Mouse (Mus musculus): ENCODE measurements around the gene Plekhm1. TPM values are rescaled to one million over a fixed set of nuclear protein-coding genes. Genes with fewer than 3 reads are reported as not detected.

Gene Plekhm1
- polyA plus RNA-seq, 1 experiment from 2014 or later, result 12.1 TPM

GRCm38 (mm10) chr11:103370397-103371221, 41.9 kb downstream of the Plekhm1 start:
- H3K36me3 ChIP-seq, result peaks cover 65% of the 10 kb centered on the region
- H3K27me3 ChIP-seq, result peaks cover 7% of the 10 kb centered on the region
- H3K4me1 ChIP-seq, result no peaks in the 10 kb centered on the region
- H3K27ac ChIP-seq (replicated peaks), result no peak overlapping the region
- no peak overlapping the region for H3K4me3 ChIP-seq
- no peaks in the 10 kb centered on the region for H3K9me3 ChIP-seq
- 92% methylated on average over 9 of the region's 9 CpGs for WGBS
- H3K9ac ChIP-seq (replicated peaks), result no peak overlapping the region
- ATAC-seq (ENCODE audit: low FRiP score, low read depth), result no peak
- H3K4me2 ChIP-seq (replicated peaks), result no peak overlapping the region

DNA sequence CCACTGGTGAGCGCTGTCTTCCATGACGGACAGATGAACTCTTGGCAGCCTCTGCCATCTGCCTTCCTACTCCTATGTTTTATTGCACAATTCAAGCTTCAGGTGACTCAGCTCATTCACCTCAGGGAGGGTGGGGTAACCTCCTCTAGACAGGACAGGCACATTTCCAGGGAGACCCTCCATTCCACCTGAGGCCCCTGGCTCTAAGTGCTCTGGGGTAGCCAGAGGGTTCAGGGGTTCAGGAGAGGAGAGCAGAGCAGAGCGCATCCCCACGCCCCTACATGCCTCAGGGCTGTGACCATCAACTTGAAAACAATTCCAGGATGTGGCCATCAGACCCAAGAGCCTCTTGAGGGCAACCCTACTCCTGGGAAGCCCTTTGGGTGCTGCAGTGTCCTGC, 47.0 kb downstream of the Plekhm1 start:
- H3K4me2 ChIP-seq (replicated peaks), result no peak overlapping the region
- H3K36me3 ChIP-seq, result peaks cover 33% of the 10 kb centered on the region
- H3K9ac ChIP-seq (replicated peaks), result no peak overlapping the region
- H3K27me3 ChIP-seq, result peaks cover 58% of the 10 kb centered on the region
- 92% methylated on average over 4 of the region's 4 CpGs for WGBS
- H3K27ac ChIP-seq (replicated peaks), result no peak overlapping the region
- no peak for ATAC-seq (ENCODE audit: low FRiP score, low read depth)
- no peaks in the 10 kb centered on the region for H3K9me3 ChIP-seq
- H3K4me3 ChIP-seq, result no peak overlapping the region
- peaks cover 27% of the 10 kb centered on the region for H3K4me1 ChIP-seq

GRCm38 (mm10) chr11:103365022-103365421, 47.5 kb downstream of the Plekhm1 start:
- H3K9ac ChIP-seq (replicated peaks), result no peak overlapping the region
- H3K27ac ChIP-seq (replicated peaks), result no peak overlapping the region
- peaks cover 29% of the 10 kb centered on the region for H3K4me1 ChIP-seq
- peaks cover 63% of the 10 kb centered on the region for H3K27me3 ChIP-seq
- 79% methylated on average over 3 of the region's 3 CpGs for WGBS
- H3K4me3 ChIP-seq, result no peak overlapping the region
- no peak for ATAC-seq (ENCODE audit: low FRiP score, low read depth)
- H3K9me3 ChIP-seq, result no peaks in the 10 kb centered on the region
- peaks cover 28% of the 10 kb centered on the region for H3K36me3 ChIP-seq
- H3K4me2 ChIP-seq (replicated peaks), result no peak overlapping the region

- peaks cover 70% of the 10 kb centered on the region for H3K27me3 ChIP-seq
- ATAC-seq (ENCODE audit: low FRiP score, low read depth), result no peak
- peaks cover 30% of the 10 kb centered on the region for H3K4me1 ChIP-seq
- peaks cover 23% of the 10 kb centered on the region for H3K36me3 ChIP-seq
- H3K9me3 ChIP-seq, result no peaks in the 10 kb centered on the region
- 28% methylated on average over 5 of the region's 5 CpGs for WGBS
- no peak overlapping the region for H3K4me3 ChIP-seq
- no peak overlapping the region for H3K27ac ChIP-seq (replicated peaks)
- no peak overlapping the region for H3K9ac ChIP-seq (replicated peaks)
- H3K4me2 ChIP-seq (replicated peaks), result no peak overlapping the region
Measured at GRCm38 (mm10) chr11:103364335-103364734, 48.2 kb downstream of the Plekhm1 start.

GRCm38 (mm10) chr11:103363214-103364148, 49.0 kb downstream of the Plekhm1 start, which contains the start of gene Arhgap27:
TSS of gene Arhgap27 (minus strand) at chr11:103363692.
- peak within 1 kb of the TSS; percentile 21 for H3K9ac ChIP-seq (replicated peaks)
- peak within 1 kb of the TSS; percentile 57 for H3K4me2 ChIP-seq (replicated peaks)
- peak within 1 kb of the TSS; percentile 40 for H3K4me3 ChIP-seq
- no peak for ATAC-seq (ENCODE audit: low FRiP score, low read depth)
- no peaks in the 10 kb centered on the region for H3K9me3 ChIP-seq
- H3K4me1 ChIP-seq, result peaks cover 37% of the 10 kb centered on the region
- peaks cover 78% of the 10 kb centered on the region for H3K27me3 ChIP-seq
- H3K27ac ChIP-seq (replicated peaks), result 0 out of 2 replicates have a peak within 1 kb of the TSS, but pooled peaks have one; percentile 20
- peaks cover 19% of the 10 kb centered on the region for H3K36me3 ChIP-seq
- 2% methylated on average over 35 of the region's 35 CpGs for WGBS

- no peaks in the 10 kb centered on the region for H3K9me3 ChIP-seq
- H3K4me2 ChIP-seq (replicated peaks), result peak overlapping the region; percentile 57
- peaks cover 38% of the 10 kb centered on the region for H3K4me1 ChIP-seq
- H3K36me3 ChIP-seq, result peaks cover 17% of the 10 kb centered on the region
- H3K9ac ChIP-seq (replicated peaks), result peak overlapping the region; percentile 21
- no peak overlapping the region for H3K27ac ChIP-seq (replicated peaks)
- no peak for ATAC-seq (ENCODE audit: low FRiP score, low read depth)
- peaks cover 87% of the 10 kb centered on the region for H3K27me3 ChIP-seq
- WGBS, result under 1% methylated on average over 33 of the region's 33 CpGs
- H3K4me3 ChIP-seq, result peak overlapping the region; percentile 40
Measured at GRCm38 (mm10) chr11:103362521-103363181, 49.8 kb downstream of the Plekhm1 start.

- no peak overlapping the region for H3K9ac ChIP-seq (replicated peaks)
- peak overlapping the region; percentile 57 for H3K4me2 ChIP-seq (replicated peaks)
- no peak overlapping the region for H3K27ac ChIP-seq (replicated peaks)
- peaks cover 38% of the 10 kb centered on the region for H3K4me1 ChIP-seq
- no peak for ATAC-seq (ENCODE audit: low FRiP score, low read depth)
- 3% methylated on average over 13 of the region's 13 CpGs for WGBS
- H3K36me3 ChIP-seq, result peaks cover 11% of the 10 kb centered on the region
- H3K27me3 ChIP-seq, result peaks cover 93% of the 10 kb centered on the region
- H3K4me3 ChIP-seq, result 0 out of 2 replicates have a peak overlapping the region, but pooled peaks have one; percentile 40
- no peaks in the 10 kb centered on the region for H3K9me3 ChIP-seq
Measured at GRCm38 (mm10) chr11:103362054-103362432, 50.4 kb downstream of the Plekhm1 start.

DNA sequence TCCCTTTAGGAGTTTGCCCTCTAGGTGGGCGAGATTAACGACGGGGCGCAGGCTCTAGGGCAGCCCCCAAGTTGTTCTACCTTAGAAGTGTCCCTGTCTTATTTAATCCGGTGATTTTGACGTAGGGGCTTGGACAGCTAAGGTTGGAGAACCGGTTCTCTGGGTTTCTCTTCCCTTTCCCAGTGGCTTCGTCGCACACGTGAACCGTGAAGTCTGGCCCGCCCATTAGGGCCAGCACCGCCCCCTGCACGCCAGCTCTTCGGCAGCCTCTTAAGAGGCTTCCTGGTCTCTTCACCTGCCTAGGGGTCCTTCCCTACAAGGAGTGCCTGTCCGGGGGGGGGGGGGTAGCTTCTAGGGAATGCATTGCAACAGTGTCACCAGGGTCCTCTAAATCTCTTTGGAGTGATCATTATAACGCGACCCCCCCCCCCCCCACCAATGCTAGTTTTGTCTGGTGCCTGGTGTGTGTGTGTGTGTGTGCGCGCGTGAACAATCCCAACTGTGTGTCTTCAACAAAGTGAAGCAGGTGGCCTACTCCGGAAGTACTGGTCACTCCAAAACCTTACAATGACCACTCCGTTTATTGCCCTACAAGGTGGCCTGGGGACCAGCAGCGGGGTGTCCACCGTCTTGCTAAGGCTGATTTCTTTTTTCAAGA, 51.0 kb downstream of the Plekhm1 start:
- WGBS, result 2% methylated on average over 25 of the region's 25 CpGs
- no peak overlapping the region for H3K9ac ChIP-seq (replicated peaks)
- peaks cover 8% of the 10 kb centered on the region for H3K36me3 ChIP-seq
- H3K9me3 ChIP-seq, result no peaks in the 10 kb centered on the region
- peaks cover 38% of the 10 kb centered on the region for H3K4me1 ChIP-seq
- no peak for ATAC-seq (ENCODE audit: low FRiP score, low read depth)
- H3K27me3 ChIP-seq, result peaks cover 98% of the 10 kb centered on the region
- H3K27ac ChIP-seq (replicated peaks), result no peak overlapping the region
- peak overlapping the region; percentile 47; the same call in 1 of the 2 replicates for H3K4me3 ChIP-seq
- peak overlapping the region; percentile 57 for H3K4me2 ChIP-seq (replicated peaks)

- Histone ChIP-seq H3K9ac (replicated peaks) (peak overlapping the region; percentile 45; the same call in 1 of the 2 replicates), H3K27ac (replicated peaks) (no peak overlapping the region), H3K27me3 (peaks cover 100% of the 10 kb centered on the region), H3K36me3 (no peaks in the 10 kb centered on the region), H3K4me2 (replicated peaks) (peak overlapping the region; percentile 73), H3K4me1 (peaks cover 39% of the 10 kb centered on the region), H3K4me3 (peak overlapping the region; percentile 47), H3K9me3 (no peaks in the 10 kb centered on the region)
- WGBS, result 4% methylated on average over 44 of the region's 48 CpGs
- no peak; the same call in 1 of the 2 replicates for ATAC-seq (ENCODE audit: low FRiP score, low read depth)
Measured at GRCm38 (mm10) chr11:103360661-103361081, 51.8 kb downstream of the Plekhm1 start.

DNA sequence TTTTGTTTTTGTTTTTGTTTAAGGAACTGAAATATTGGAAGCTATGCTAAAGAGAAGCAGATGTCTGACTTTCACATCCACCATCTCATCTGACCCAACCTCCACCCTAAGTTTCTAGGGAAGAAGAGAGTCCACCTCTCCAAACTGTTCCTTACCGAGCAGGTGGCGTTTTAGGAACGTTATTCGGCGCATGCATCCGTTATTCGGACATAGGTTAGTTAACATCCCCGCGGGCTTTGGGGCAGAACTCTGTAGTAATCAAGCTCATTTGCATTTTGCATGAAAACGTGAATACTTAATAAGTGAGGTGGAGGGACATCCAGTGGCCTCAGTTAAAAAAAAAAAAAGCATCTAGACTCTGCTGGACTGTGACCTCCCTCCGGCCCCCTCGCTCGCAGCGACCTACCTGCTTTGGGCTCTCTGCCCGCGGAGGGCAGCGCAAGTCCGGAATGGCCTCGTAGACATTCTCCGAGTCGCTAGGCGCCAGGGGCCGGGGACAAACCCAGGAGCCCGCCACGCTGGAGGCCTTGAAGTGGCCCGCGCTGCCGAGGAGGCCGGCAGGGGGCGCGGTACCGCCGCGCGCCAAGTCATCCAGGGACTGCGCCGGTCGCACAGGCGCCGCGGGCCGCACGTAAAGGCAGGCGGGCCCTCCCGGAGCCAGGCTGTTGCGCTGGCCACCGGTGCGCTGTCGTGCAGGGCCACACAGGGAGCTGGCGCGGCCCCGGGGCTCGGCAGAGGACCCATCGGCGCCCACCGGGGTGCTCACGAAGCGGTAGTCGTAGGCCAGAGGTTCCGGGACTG, 52.4 kb downstream of the Plekhm1 start:
- H3K4me2 ChIP-seq (replicated peaks), result peak overlapping the region; percentile 73
- peak overlapping the region; percentile 47 for H3K4me3 ChIP-seq
- no peak overlapping the region for H3K27ac ChIP-seq (replicated peaks)
- 2% methylated on average over 60 of the region's 60 CpGs for WGBS
- H3K4me1 ChIP-seq, result peaks cover 40% of the 10 kb centered on the region
- H3K9ac ChIP-seq (replicated peaks), result peak overlapping the region; percentile 45; the same call in 1 of the 2 replicates
- H3K36me3 ChIP-seq, result no peaks in the 10 kb centered on the region
- ATAC-seq (ENCODE audit: low FRiP score, low read depth), result peak; percentile 63
- H3K9me3 ChIP-seq, result no peaks in the 10 kb centered on the region
- peaks cover 98% of the 10 kb centered on the region for H3K27me3 ChIP-seq

Data from midbrain, embryonic 12.5 days (tissue).